Mouse (Mus musculus) left cerebral cortex, adult 9 months (tissue): Measurements from ENCODE around the gene Cmtm6.
"Not testable (repeated sequence)": the region's sequence is repeated elsewhere in the genome, so short reads cannot be mapped to it uniquely, and the experiment has no call there.

ENCODE experiments used
- DNase-seq, 2 experiments: peaks; one replicate each; pipeline ENCODE4 v3.0.0; 2022; ENCODE audit warnings: low spot score in 2 of 2

Cmtm6 gene

GRCm38 (mm10) chr9:114731011-114731755 is at the start of gene Cmtm6:
Cmtm6 (plus strand) TSS chr9:114731116.
- peak; percentile 79 to 95 for DNase-seq

- DNase-seq: no peak
Observed at GRCm38 (mm10) chr9:114682193-114682592, 48.7 kb upstream of the Cmtm6 start.

- no peak for DNase-seq
Observed at GRCm38 (mm10) chr9:114686245-114686644, 44.7 kb upstream of the Cmtm6 start.

- DNase-seq: no peak
Observed at GRCm38 (mm10) chr9:114687639-114688038, 43.3 kb upstream of the Cmtm6 start.

- DNase-seq: peak; percentile 92 to 97
Observed at GRCm38 (mm10) chr9:114688252-114688952, 42.5 kb upstream of the Cmtm6 start, which contains the start of gene Dync1li1. Dync1li1 (plus strand) TSS chr9:114688790.

- no peak for DNase-seq
Observed at GRCm38 (mm10) chr9:114688953-114689407, 41.9 kb upstream of the Cmtm6 start.

- no peak for DNase-seq
Observed at GRCm38 (mm10) chr9:114690119-114690601, 40.8 kb upstream of the Cmtm6 start.

GRCm38 (mm10) chr9:114691112-114691511 is 39.8 kb upstream of the Cmtm6 start:
- DNase-seq: no peak

- DNase-seq: not testable (repeated sequence)
Observed at GRCm38 (mm10) chr9:114695662-114696061, 35.3 kb upstream of the Cmtm6 start.

- no peak for DNase-seq
Observed at GRCm38 (mm10) chr9:114697072-114697471, 33.8 kb upstream of the Cmtm6 start.

GRCm38 (mm10) chr9:114697926-114698325 is 33.0 kb upstream of the Cmtm6 start:
- DNase-seq: no peak

- no peak for DNase-seq
Observed at GRCm38 (mm10) chr9:114699262-114699661, 31.7 kb upstream of the Cmtm6 start.

- DNase-seq: no peak
Observed at GRCm38 (mm10) chr9:114699882-114700665, 30.8 kb upstream of the Cmtm6 start.

GRCm38 (mm10) chr9:114701031-114701430 is 29.9 kb upstream of the Cmtm6 start:
- no peak for DNase-seq

- no peak for DNase-seq
Observed at GRCm38 (mm10) chr9:114701921-114702320, 29.0 kb upstream of the Cmtm6 start.

- no peak for DNase-seq
Observed at GRCm38 (mm10) chr9:114707805-114708204, 23.1 kb upstream of the Cmtm6 start.

- DNase-seq: no peak
Observed at GRCm38 (mm10) chr9:114710345-114710744, 20.6 kb upstream of the Cmtm6 start.

- no peak for DNase-seq
Observed at GRCm38 (mm10) chr9:114713481-114713880, 17.4 kb upstream of the Cmtm6 start.

GRCm38 (mm10) chr9:114716677-114717331 is 14.1 kb upstream of the Cmtm6 start:
- DNase-seq: no peak

GRCm38 (mm10) chr9:114727315-114727714 is 3.6 kb upstream of the Cmtm6 start:
- no peak for DNase-seq

- DNase-seq: not testable (repeated sequence)
Observed at GRCm38 (mm10) chr9:114728432-114728831, 2.5 kb upstream of the Cmtm6 start.
